Mouse (Mus musculus): Measurements from ENCODE around the gene Ezr.

DNA sequence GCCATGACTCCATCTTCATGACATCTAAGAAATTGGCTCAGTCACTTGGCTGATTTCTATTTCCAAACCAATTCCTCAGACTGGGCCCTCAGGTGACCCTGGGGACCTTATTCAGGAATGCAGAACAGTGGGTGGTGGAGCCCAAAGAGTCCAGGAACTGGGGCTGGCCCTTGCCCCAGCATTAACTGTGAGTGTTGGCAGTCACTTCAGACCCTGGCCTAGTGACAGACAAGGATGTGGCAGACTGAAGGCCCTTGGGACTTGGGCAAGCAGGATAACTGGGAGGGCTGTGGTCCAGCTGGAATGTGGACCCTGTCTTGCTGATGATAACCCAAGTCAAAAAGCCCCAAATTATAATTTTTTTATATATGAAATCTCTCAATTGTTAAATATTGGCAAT is 6.5 kb upstream of the Ezr start:
- no peak for TF ChIP-seq CTCF (IDR thresholded peaks at IDR 0.05; ENCODE audit: low read depth)
- no peak for TF ChIP-seq EP300 (optimal IDR thresholded peaks at IDR 0.05)

Measured in stomach, postnatal 0 days (tissue).